Mouse (Mus musculus): ENCODE data around the gene Akirin2. TPM values are rescaled to one million over a fixed set of nuclear protein-coding genes. Genes with fewer than 3 reads are reported as not detected.
"Not testable (repeated sequence)": the region's sequence is repeated elsewhere in the genome, so short reads cannot be mapped to it uniquely, and the experiment has no call there.

Gene Akirin2
- polyA plus RNA-seq, 1 experiment from 2014 or later = 9.2 TPM

DNA sequence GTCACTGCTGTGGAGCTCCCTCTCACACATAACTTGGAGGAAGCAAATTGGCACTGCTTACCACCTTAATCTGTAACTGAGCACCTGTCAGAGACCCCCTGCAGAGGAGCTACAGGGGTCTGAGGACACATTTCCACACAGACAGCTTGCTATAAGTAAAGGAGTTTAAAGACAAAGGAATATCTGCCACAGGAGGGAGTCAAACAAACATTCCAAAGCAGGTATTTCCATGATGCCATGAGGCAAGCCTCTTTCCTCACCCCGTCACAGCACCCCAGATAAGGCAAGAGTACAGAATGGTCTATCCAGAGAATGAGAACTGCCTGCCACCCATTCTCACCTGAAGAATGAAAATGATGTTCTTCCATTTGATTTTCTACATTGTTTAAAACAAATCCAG, 28.5 kb downstream of the Akirin2 start:
- H3K27ac ChIP-seq (ENCODE audit: low read length) = no peak overlapping the region
- 75% methylated on average over 1 of the region's 1 CpGs for WGBS
- H3K4me3 ChIP-seq (ENCODE audit: low read length) = no peak overlapping the region
- ATAC-seq = no peak
- no peaks in the 10 kb centered on the region for H3K4me1 ChIP-seq (ENCODE audit: control insufficient read depth, insufficient read depth, low read length)
- no peaks in the 10 kb centered on the region for H3K9me3 ChIP-seq (ENCODE audit: control insufficient read depth, low read length)
- H3K27me3 ChIP-seq (replicated peaks; ENCODE audit: control insufficient read depth, insufficient read depth, low read length) = no peaks in the 10 kb centered on the region
- peaks cover 12% of the 10 kb centered on the region for H3K36me3 ChIP-seq (ENCODE audit: control insufficient read depth, insufficient read depth, low read length)
- no peak overlapping the region for H3K9ac ChIP-seq (ENCODE audit: low read depth, low read length)
- H3K4me2 ChIP-seq (ENCODE audit: low read depth, low read length) = no peak overlapping the region

DNA sequence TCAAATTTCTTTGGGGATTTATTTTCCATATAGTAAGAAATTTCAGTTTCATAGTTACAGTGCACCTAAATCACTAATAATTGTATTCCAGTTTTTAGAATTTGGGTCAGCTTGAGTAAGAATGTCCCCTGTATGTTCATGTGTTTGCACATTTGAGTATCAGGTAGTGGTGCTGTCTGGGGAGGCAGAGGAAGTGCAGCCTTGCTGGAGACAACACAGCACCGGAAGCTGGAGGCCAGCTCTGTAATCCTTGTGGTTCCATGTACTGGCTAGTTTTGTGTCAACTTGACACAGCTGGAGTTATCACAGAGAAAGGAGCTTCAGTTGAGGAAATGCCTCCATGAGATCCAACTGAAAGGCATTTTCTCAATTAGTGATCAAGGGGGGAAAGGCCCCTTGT, 30.8 kb downstream of the Akirin2 start:
- H3K4me3 ChIP-seq (ENCODE audit: low read length); H3K9ac ChIP-seq (ENCODE audit: low read depth, low read length); H3K36me3 ChIP-seq (ENCODE audit: control insufficient read depth, insufficient read depth, low read length); H3K27me3 ChIP-seq (replicated peaks; ENCODE audit: control insufficient read depth, insufficient read depth, low read length); H3K27ac ChIP-seq (ENCODE audit: low read length); ATAC-seq; H3K9me3 ChIP-seq (ENCODE audit: control insufficient read depth, low read length); H3K4me2 ChIP-seq (ENCODE audit: low read depth, low read length); H3K4me1 ChIP-seq (ENCODE audit: control insufficient read depth, insufficient read depth, low read length): not testable (repeated sequence)
- 81% methylated on average over 1 of the region's 1 CpGs for WGBS

DNA sequence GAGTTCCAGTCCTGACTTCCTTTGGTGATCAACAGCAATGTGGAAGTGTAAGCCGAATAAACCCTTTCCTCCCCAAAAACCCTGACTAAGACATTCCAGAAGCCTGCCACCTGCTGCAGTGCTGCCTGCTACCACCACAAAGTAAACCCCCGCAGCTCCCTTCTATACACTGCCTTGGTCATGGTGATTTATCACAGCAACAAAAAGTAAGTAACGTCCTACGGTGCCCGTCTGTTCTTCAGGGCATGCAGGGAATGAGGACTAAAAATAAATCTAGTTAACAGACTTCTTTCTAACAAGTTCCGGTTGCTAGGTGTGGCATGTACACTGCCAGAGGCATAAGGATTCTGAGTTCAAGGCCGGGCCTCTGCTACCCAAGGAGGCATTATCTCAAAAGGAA, 31.3 kb downstream of the Akirin2 start:
- H3K9me3 ChIP-seq (ENCODE audit: control insufficient read depth, low read length) = no peaks in the 10 kb centered on the region
- ATAC-seq = no peak
- no peaks in the 10 kb centered on the region for H3K27me3 ChIP-seq (replicated peaks; ENCODE audit: control insufficient read depth, insufficient read depth, low read length)
- H3K4me3 ChIP-seq (ENCODE audit: low read length) = no peak overlapping the region
- H3K27ac ChIP-seq (ENCODE audit: low read length) = no peak overlapping the region
- no peak overlapping the region for H3K9ac ChIP-seq (ENCODE audit: low read depth, low read length)
- 64% methylated on average over 7 of the region's 7 CpGs for WGBS
- H3K4me1 ChIP-seq (ENCODE audit: control insufficient read depth, insufficient read depth, low read length) = no peaks in the 10 kb centered on the region
- H3K36me3 ChIP-seq (ENCODE audit: control insufficient read depth, insufficient read depth, low read length) = 0 out of 2 replicates have a peak, but pooled peaks cover 2% of the 10 kb centered on the region
- no peak overlapping the region for H3K4me2 ChIP-seq (ENCODE audit: low read depth, low read length)

DNA sequence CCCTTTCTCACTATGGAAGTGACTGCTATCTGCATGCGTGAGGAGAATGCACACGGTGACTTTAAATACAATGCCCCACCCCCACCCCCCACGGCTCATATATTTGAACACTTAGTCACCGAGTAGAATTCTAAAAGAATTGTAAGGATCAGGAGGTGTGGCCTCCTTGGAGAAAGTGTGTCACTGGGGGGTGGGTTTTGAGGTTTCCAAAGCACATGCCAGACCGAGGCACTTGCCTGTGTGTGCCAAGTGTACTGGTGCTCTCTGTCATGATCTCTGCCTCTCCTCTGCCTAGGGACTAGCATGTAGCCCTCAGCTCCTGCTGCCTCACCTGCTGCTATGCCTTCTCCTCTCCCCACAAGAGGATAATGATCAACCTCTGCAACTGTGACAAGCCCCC, 31.7 kb downstream of the Akirin2 start:
- WGBS = 75% methylated on average over 5 of the region's 5 CpGs
- Histone ChIP-seq H3K9me3 (ENCODE audit: control insufficient read depth, low read length) (no peaks in the 10 kb centered on the region), H3K36me3 (ENCODE audit: control insufficient read depth, insufficient read depth, low read length) (0 out of 2 replicates have a peak, but pooled peaks cover 2% of the 10 kb centered on the region), H3K4me1 (ENCODE audit: control insufficient read depth, insufficient read depth, low read length) (no peaks in the 10 kb centered on the region), H3K4me3 (ENCODE audit: low read length) (no peak overlapping the region), H3K9ac (ENCODE audit: low read depth, low read length) (no peak overlapping the region), H3K27me3 (replicated peaks; ENCODE audit: control insufficient read depth, insufficient read depth, low read length) (no peaks in the 10 kb centered on the region), H3K27ac (ENCODE audit: low read length) (no peak overlapping the region), H3K4me2 (ENCODE audit: low read depth, low read length) (no peak overlapping the region)
- no peak for ATAC-seq

DNA sequence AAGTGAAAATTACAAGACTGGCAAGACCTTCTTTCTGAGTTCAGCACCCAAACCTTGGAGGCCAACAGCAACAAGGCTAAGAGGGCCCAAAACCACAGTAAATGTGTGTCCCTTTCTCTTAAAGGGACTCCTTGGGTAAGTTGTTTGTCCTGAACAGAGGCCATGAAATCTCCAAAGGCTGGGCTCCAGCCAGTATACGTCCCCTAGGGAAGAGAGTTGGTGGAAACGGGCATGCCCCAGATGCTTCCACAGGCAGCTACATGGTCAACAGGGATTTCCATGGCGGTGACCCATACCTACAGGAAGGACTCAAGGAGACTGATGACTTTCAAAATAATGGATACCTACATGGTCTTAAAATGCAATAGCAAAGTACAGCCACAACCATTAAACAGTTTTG, 32.7 kb downstream of the Akirin2 start:
- Histone ChIP-seq H3K27ac (ENCODE audit: low read length) (no peak overlapping the region), H3K4me1 (ENCODE audit: control insufficient read depth, insufficient read depth, low read length) (no peaks in the 10 kb centered on the region), H3K9me3 (ENCODE audit: control insufficient read depth, low read length) (no peaks in the 10 kb centered on the region), H3K4me3 (ENCODE audit: low read length) (no peak overlapping the region), H3K9ac (ENCODE audit: low read depth, low read length) (no peak overlapping the region), H3K27me3 (replicated peaks; ENCODE audit: control insufficient read depth, insufficient read depth, low read length) (no peaks in the 10 kb centered on the region), H3K4me2 (ENCODE audit: low read depth, low read length) (no peak overlapping the region), H3K36me3 (ENCODE audit: control insufficient read depth, insufficient read depth, low read length) (0 out of 2 replicates have a peak, but pooled peaks cover 2% of the 10 kb centered on the region)
- WGBS = 97% methylated on average over 3 of the region's 3 CpGs
- ATAC-seq = no peak

DNA sequence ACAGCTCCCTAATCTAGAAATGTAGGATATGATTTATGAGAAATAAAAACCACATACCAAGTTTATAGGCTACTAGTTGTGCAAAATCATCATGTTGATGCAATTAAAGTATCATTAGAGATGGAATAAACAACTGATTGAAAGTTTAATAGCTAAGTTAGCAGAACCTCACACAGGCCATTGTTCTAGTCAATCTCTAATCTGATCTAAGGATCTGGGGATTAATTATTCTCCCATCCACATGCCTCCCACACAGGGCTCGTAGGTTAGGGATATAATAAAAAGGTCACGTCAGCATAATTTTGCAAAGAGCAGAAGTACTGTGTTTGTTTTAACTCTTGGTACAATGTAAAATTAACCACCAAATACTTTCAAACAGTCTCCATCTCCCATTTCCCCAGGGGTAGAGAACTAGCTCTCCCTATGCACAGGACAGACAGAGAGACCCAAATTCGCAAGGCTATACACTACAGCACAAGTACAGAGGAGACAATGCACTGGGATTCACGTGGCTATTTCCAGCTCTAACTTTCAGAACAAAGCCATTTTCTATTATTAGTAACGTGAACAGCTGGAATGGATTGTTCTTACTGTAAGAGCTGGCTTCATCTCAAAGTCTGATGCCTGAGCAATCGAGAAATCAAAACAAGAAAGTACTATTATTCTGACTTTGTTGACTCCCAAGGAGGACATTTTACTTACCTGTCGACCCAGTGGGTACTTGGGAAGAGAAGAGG, 34.3 kb downstream of the Akirin2 start:
- no peaks in the 10 kb centered on the region for H3K27me3 ChIP-seq (replicated peaks; ENCODE audit: control insufficient read depth, insufficient read depth, low read length)
- H3K4me3 ChIP-seq (ENCODE audit: low read length) = no peak overlapping the region
- H3K4me1 ChIP-seq (ENCODE audit: control insufficient read depth, insufficient read depth, low read length) = no peaks in the 10 kb centered on the region
- no peak for ATAC-seq
- no peak overlapping the region for H3K9ac ChIP-seq (ENCODE audit: low read depth, low read length)
- no peak overlapping the region for H3K27ac ChIP-seq (ENCODE audit: low read length)
- H3K9me3 ChIP-seq (ENCODE audit: control insufficient read depth, low read length) = no peaks in the 10 kb centered on the region
- WGBS = 73% methylated on average over 7 of the region's 7 CpGs
- H3K4me2 ChIP-seq (ENCODE audit: low read depth, low read length) = no peak overlapping the region
- no peaks in the 10 kb centered on the region for H3K36me3 ChIP-seq (ENCODE audit: control insufficient read depth, insufficient read depth, low read length)

DNA sequence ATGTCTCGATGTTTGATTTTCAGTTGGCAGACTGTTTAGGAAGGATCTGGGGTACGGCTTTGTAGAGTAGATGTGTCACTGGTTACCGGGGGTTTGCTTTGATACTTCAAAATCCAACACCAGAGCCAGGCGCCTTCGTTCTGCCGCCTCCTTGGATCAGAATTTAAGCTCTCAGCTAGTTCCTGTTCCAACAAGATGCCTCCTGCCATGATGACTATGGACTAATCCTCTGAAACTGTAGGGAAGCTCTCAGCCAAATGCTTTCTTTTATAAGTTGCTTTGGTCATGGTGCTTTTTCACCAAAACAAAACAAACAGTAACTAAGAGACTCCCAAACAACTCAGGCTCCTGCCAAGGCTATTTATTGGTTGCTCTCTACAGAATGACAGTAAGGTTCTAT, 52.4 kb downstream of the Akirin2 start:
- Histone ChIP-seq H3K9me3 (ENCODE audit: control insufficient read depth, low read length) (no peaks in the 10 kb centered on the region), H3K4me3 (ENCODE audit: low read length) (no peak overlapping the region)
- WGBS = 93% methylated on average over 6 of the region's 6 CpGs

DNA sequence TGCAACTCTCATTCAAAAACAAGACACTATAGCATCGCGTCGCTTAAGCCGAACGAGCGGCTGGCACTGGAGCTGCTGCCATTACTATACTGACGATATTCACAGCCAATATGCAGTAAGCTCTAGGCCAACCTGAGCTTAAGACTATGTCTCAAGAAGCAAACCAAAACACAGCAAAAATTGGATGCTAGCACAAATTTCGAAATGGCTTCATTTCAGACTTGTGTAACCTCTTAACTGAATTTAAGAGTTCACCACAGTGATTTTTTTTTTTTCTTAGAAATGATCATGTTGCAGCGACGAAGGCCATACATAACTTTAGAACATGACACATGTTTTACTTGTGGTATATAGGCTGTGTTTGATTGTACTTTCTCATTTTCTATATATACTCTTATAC, 55.9 kb downstream of the Akirin2 start:
- Histone ChIP-seq H3K9me3 (ENCODE audit: control insufficient read depth, low read length) (no peaks in the 10 kb centered on the region), H3K4me2 (ENCODE audit: low read depth, low read length) (no peak overlapping the region), H3K36me3 (ENCODE audit: control insufficient read depth, insufficient read depth, low read length) (peaks cover 5% of the 10 kb centered on the region; the same call in 1 of the 2 replicates), H3K4me1 (ENCODE audit: control insufficient read depth, insufficient read depth, low read length) (no peaks in the 10 kb centered on the region), H3K27me3 (replicated peaks; ENCODE audit: control insufficient read depth, insufficient read depth, low read length) (no peaks in the 10 kb centered on the region), H3K4me3 (ENCODE audit: low read length) (no peak overlapping the region), H3K9ac (ENCODE audit: low read depth, low read length) (no peak overlapping the region), H3K27ac (ENCODE audit: low read length) (no peak overlapping the region)
- 96% methylated on average over 10 of the region's 10 CpGs for WGBS
- ATAC-seq = no peak

More for the DNA sequence above, 52.4 kb downstream of the Akirin2 start:
- Histone ChIP-seq H3K4me2 (ENCODE audit: low read depth, low read length) (no peak overlapping the region), H3K27ac (ENCODE audit: low read length) (no peak overlapping the region), H3K9ac (ENCODE audit: low read depth, low read length) (no peak overlapping the region), H3K36me3 (ENCODE audit: control insufficient read depth, insufficient read depth, low read length) (peaks cover 5% of the 10 kb centered on the region; the same call in 1 of the 2 replicates), H3K27me3 (replicated peaks; ENCODE audit: control insufficient read depth, insufficient read depth, low read length) (no peaks in the 10 kb centered on the region), H3K4me1 (ENCODE audit: control insufficient read depth, insufficient read depth, low read length) (no peaks in the 10 kb centered on the region)
- no peak for ATAC-seq

DNA sequence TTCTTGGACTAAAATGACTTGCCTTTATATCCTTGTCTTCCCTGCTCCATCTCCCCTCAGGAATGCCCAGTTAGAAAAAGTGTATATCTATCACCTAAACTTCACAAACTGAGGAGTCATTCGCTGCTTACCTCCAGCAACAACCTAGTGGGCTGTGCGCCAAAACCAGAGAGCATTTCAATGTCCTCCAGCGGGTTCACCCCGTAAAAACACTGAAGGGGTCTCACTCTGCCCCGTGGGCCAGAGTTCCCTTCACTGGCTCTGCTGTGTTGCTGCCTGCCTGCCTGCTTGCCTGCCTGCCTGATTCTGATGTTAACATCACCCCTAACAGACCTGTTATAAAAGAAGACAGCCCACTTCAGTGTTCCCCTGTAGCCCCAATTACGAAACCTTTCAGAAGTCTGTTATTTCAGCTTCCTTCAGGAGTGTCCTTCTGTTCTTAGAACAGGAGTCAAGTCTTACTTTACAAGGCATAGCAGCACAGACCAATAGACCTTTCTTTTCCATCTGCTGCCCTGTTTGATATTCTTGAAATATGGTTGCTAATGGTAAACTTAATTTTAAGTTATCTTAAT, 62.9 kb downstream of the Akirin2 start:
- ATAC-seq = no peak
- Histone ChIP-seq H3K4me3 (ENCODE audit: low read length) (peak overlapping the region; percentile 71), H3K9ac (ENCODE audit: low read depth, low read length) (peak overlapping the region; percentile 82; the same call in 1 of the 2 replicates), H3K4me2 (ENCODE audit: low read depth, low read length) (peak overlapping the region; percentile 63), H3K9me3 (ENCODE audit: control insufficient read depth, low read length) (no peaks in the 10 kb centered on the region), H3K4me1 (ENCODE audit: control insufficient read depth, insufficient read depth, low read length) (peaks cover 12% of the 10 kb centered on the region), H3K36me3 (ENCODE audit: control insufficient read depth, insufficient read depth, low read length) (peaks cover 3% of the 10 kb centered on the region; the same call in 1 of the 2 replicates), H3K27me3 (replicated peaks; ENCODE audit: control insufficient read depth, insufficient read depth, low read length) (no peaks in the 10 kb centered on the region), H3K27ac (ENCODE audit: low read length) (no peak overlapping the region)
- 65% methylated on average over 6 of the region's 6 CpGs for WGBS

All from intestine, embryonic 16.5 days (tissue).